In the genomic region with DNA sequence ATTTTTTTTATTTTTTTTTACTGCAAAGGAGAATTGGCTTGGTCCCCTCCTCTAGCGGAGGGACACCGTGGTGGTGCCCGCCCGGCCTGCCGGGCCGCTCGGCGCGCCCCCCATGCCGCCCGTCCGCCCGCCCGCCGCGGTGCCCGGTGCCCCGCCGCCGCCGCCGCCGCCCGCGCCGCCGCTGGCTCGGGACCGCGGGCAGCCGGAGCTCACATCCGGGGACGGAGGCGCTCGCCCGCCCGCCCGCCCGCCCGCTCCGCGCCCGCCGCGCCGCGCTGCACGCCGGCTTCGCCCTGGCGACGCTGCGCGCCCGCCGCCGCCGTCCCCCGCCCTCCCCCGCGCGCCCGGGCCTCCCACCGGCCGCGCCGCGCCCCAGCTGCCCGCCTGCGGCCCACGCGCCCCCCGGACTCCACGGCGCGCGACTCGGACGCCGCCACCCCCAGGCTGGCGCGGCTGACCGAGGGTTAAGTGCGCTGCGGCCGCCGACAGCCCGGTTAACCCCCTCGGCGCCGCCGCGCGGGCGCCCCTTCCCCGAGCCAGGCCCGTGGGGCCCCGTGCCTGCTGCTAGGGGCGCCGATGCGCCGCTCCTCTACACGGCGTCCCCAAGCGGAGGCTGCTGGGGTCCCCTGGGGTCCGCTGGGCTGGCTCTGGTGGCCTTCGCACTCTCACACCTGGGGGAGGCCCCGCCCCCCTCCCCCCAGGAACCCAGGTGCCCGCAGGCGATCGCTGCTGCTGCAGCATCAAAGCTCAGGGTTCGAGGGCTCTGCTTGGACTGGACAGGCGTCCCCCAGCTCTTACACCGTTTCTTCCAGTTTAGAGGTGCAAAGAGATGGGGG, we compare ENCODE assay signal across 8 mouse cellular contexts.
DNase-seq lines count a peak whose midpoint lies in the region; ATAC-seq and TF ChIP-seq lines count a peak whose summit lies in the region.

No protein-coding gene starts in this region.

- peaks cover 7% of the 10 kb centered on the region; the same call in 1 of the 2 replicates for H3K4me1 ChIP-seq in kidney, embryonic 14.5 days (ENCODE audit: control insufficient read depth, insufficient read depth, low read length)
- peaks cover 8% of the 10 kb centered on the region; the same call in 1 of the 2 replicates for H3K4me1 ChIP-seq in forebrain, postnatal 0 days (ENCODE audit: insufficient read depth)
- H3K4me1 ChIP-seq in midbrain, postnatal 0 days (ENCODE audit: insufficient read depth, low read length): 0 out of 2 replicates have a peak, but pooled peaks cover 3% of the 10 kb centered on the region

- H3K27ac ChIP-seq in kidney, embryonic 14.5 days (ENCODE audit: low read depth, low read length): no peak overlapping the region
- peak overlapping the region; percentile 85 for H3K27ac ChIP-seq in forebrain, postnatal 0 days (ENCODE audit: low read depth, low read length)
- H3K27ac ChIP-seq in midbrain, postnatal 0 days (ENCODE audit: low read depth, low read length): peak overlapping the region; percentile 86

- no peaks in the 10 kb centered on the region for H3K36me3 ChIP-seq in kidney, embryonic 14.5 days (ENCODE audit: control insufficient read depth, insufficient read depth, low read length)
- H3K36me3 ChIP-seq in forebrain, postnatal 0 days (ENCODE audit: insufficient read depth): no peaks in the 10 kb centered on the region
- H3K36me3 ChIP-seq in midbrain, postnatal 0 days (ENCODE audit: insufficient read depth, low read length): 0 out of 2 replicates have a peak, but pooled peaks cover 3% of the 10 kb centered on the region

- peak overlapping the region; percentile 75 for H3K9ac ChIP-seq in kidney, embryonic 14.5 days (ENCODE audit: low read depth, low read length)
- peak overlapping the region; percentile 91 for H3K9ac ChIP-seq in forebrain, postnatal 0 days
- peak overlapping the region; percentile 92 for H3K9ac ChIP-seq in midbrain, postnatal 0 days (replicated peaks; ENCODE audit: low read length, poor library complexity, severe bottlenecking)

- H3K4me2 ChIP-seq in kidney, embryonic 14.5 days (replicated peaks; ENCODE audit: low read depth, low read length): peak overlapping the region; percentile 64
- peak overlapping the region; percentile 90 for H3K4me2 ChIP-seq in forebrain, postnatal 0 days (ENCODE audit: low read depth)
- peak overlapping the region; percentile 92 for H3K4me2 ChIP-seq in midbrain, postnatal 0 days (ENCODE audit: low read depth, low read length, poor library complexity, severe bottlenecking)

- peak; percentile 77 for ATAC-seq in kidney, embryonic 14.5 days (ENCODE audit: low FRiP score, low TSS enrichment)
- ATAC-seq in forebrain, postnatal 0 days: peak; percentile 65
- peak; percentile 76 for ATAC-seq in midbrain, postnatal 0 days (ENCODE audit: low FRiP score)

- peaks cover 9% of the 10 kb centered on the region; the same call in 1 of the 2 replicates for H3K27me3 ChIP-seq in kidney, embryonic 14.5 days (ENCODE audit: control insufficient read depth, insufficient read depth, low read length)
- H3K27me3 ChIP-seq in forebrain, postnatal 0 days (ENCODE audit: insufficient read depth, low read length): no peaks in the 10 kb centered on the region
- H3K27me3 ChIP-seq in midbrain, postnatal 0 days (ENCODE audit: insufficient read depth, low read length): no peaks in the 10 kb centered on the region

- WGBS in kidney, embryonic 14.5 days: 1% methylated on average over 55 of the region's 114 CpGs
- 3% methylated on average over 94 of the region's 114 CpGs for WGBS in forebrain, postnatal 0 days
- WGBS in midbrain, postnatal 0 days: 1% methylated on average over 50 of the region's 114 CpGs

- peak overlapping the region; percentile 61 for H3K4me3 ChIP-seq in kidney, embryonic 14.5 days (ENCODE audit: low read length)
- H3K4me3 ChIP-seq in forebrain, postnatal 0 days (ENCODE audit: low read depth, low read length): peak overlapping the region; percentile 80
- peak overlapping the region; percentile 79 for H3K4me3 ChIP-seq in midbrain, postnatal 0 days (ENCODE audit: low read depth, low read length)

- no peaks in the 10 kb centered on the region for H3K9me3 ChIP-seq in kidney, embryonic 14.5 days (ENCODE audit: control insufficient read depth, low read length)
- H3K9me3 ChIP-seq in forebrain, postnatal 0 days (ENCODE audit: low read length): no peaks in the 10 kb centered on the region
- no peaks in the 10 kb centered on the region for H3K9me3 ChIP-seq in midbrain, postnatal 0 days (ENCODE audit: low read length)

- TF ChIP-seq CTCF in forebrain, postnatal 0 days (IDR thresholded peaks at IDR 0.05; ENCODE audit: low read depth): no peak
- TF ChIP-seq CTCF in midbrain, postnatal 0 days (IDR thresholded peaks at IDR 0.05): no peak

- no peak for DNase-seq in kidney, adult 9 months
- DNase-seq in CD4-positive, CD25-positive, alpha-beta regulatory T cell, adult 2 months (ENCODE audit: low read depth, low spot score): peak; percentile 33
- peak; percentile 19 to 61 for DNase-seq in cerebellum, adult 18-20 months
- peak; percentile 58 for DNase-seq in forebrain, postnatal 0 days
- DNase-seq in kidney, postnatal 4 days: peak; percentile 59 to 72
- peak; percentile 44 for DNase-seq in midbrain, postnatal 0 days (ENCODE audit: low spot score)
- no peak for DNase-seq in yolk sac, embryonic 10.5 days (ENCODE audit: low spot score)

Comparison
In these comparisons a context has a peak if more than half of its experiments do, and no peak if none do; other contexts are left out.
1. DNase-seq: peak in CD4-positive, CD25-positive, alpha-beta regulatory T cell, adult 2 months (single experiment), cerebellum, adult 18-20 months (2 of 2), forebrain, postnatal 0 days (single experiment), kidney, postnatal 4 days (2 of 2) and midbrain, postnatal 0 days (single experiment); none in kidney, adult 9 months (single experiment) and yolk sac, embryonic 10.5 days (single experiment).
2. Peak in every context shown above with its lines, with median percentiles within 50 percentile points of each other: ATAC-seq, H3K4me2 ChIP-seq, H3K4me3 ChIP-seq and H3K9ac ChIP-seq.